Mouse (Mus musculus): ENCODE measurements around the gene Lrrc8c. TPM values are rescaled to one million over a fixed set of nuclear protein-coding genes. Genes with fewer than 3 reads are reported as not detected.

Gene Lrrc8c
- total and polyA plus RNA-seq, 3 experiments, result 33.0 to 46.0 TPM; not detected in 1

DNA sequence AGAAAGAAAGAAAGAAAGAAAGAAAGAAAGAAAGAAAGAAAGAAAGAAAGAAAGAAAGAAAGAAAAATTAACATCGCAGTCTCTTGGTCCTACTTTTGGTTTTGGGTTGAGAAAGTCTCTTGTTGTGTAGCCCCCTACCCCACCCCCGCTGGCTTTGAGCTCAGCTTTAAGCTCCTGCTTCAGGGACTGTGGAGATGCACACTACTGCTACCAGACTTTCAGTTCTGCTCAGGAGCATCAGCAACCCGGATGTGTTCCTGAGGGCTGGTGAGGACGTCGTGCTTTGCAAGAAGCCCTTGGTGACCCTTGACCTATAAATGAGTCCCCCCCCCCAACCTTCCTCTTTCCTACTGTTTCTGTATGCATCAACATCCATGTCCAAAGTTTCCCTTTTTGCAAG, 97.3 kb downstream of the Lrrc8c start:
- Histone ChIP-seq H3K79me2 (ENCODE audit: control insufficient read depth, insufficient read depth, low read length, poor library complexity) (no peaks in the 10 kb centered on the region), H3K27me3 (ENCODE audit: control insufficient read depth in 1 of 2, insufficient read depth in 2 of 2, low read length in 2 of 2) (no peaks in the 10 kb centered on the region), H3K9me3 (replicated peaks; ENCODE audit: insufficient read depth, low read length) (no peaks in the 10 kb centered on the region), H3K36me3 (ENCODE audit: control insufficient read depth in 1 of 2, insufficient read depth in 2 of 2, low read length in 2 of 2) (peaks cover 0 to 20% of the 10 kb centered on the region in 2 experiments; a peak in 2 of 4 replicates), H3K4me1 (ENCODE audit: control insufficient read depth in 1 of 2, insufficient read depth in 2 of 2, low read length in 2 of 2) (peaks cover 15 to 16% of the 10 kb centered on the region in 2 experiments), H3K9ac (ENCODE audit: control insufficient read depth, low read depth, low read length, poor library complexity, severe bottlenecking) (no peak overlapping the region), H3K4me3 (ENCODE audit: control insufficient read depth in 1 of 2, insufficient read depth in 1 of 2, low read depth in 2 of 2, low read length in 2 of 2) (no peak overlapping the region), H3K27ac (ENCODE audit: control insufficient read depth, low read depth, low read length) (no peak overlapping the region)
- no peak for TF ChIP-seq MAFK (IDR thresholded peaks at IDR 0.05; ENCODE audit: borderline replicate concordance, low read depth, low read length)
- TF ChIP-seq ELF1 (IDR thresholded peaks at IDR 0.05; ENCODE audit: low read depth, low read length), result no peak
- no peak for TF ChIP-seq KAT2A (conservative IDR thresholded peaks at IDR 0.05; ENCODE audit: low read depth, low read length)
- no peak for TF ChIP-seq POLR2A (IDR thresholded peaks at IDR 0.05; ENCODE audit: control insufficient read depth in 1 of 2, insufficient read depth in 1 of 2, low read depth in 1 of 2, low read length in 2 of 2, poor library complexity in 1 of 2)
- no peak for TF ChIP-seq MYC (IDR thresholded peaks at IDR 0.05; ENCODE audit: low read depth, low read length)
- TF ChIP-seq USF1 (IDR thresholded peaks at IDR 0.05; ENCODE audit: low read depth, low read length), result no peak
- no peak for DNase-seq (ENCODE audit: low read depth, low spot score)

DNA sequence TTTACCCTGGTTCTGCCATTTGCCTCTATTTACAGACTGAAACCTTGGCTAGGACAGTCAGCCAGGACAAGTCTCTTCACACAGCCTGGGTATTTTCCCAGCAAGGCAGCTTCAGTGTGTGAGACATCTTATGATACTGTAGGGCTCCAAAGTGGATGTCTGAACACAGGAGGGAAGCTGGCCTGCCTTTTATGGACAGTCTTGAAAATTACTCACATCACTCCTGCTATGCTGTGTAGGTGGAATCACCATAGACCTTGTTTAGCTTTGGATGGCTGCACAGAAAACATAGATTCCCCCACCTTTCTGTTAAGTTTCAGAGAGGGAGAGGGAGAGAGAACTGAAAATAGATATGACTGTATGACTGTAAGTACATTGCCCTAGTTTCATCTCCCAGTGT, 99.3 kb downstream of the Lrrc8c start:
- peaks cover 9 to 26% of the 10 kb centered on the region in 2 experiments; a peak in 3 of 4 replicates for H3K4me1 ChIP-seq (ENCODE audit: control insufficient read depth in 1 of 2, insufficient read depth in 2 of 2, low read length in 2 of 2)
- no peaks in the 10 kb centered on the region for H3K79me2 ChIP-seq (ENCODE audit: control insufficient read depth, insufficient read depth, low read length, poor library complexity)
- H3K9me3 ChIP-seq (replicated peaks; ENCODE audit: insufficient read depth, low read length), result no peaks in the 10 kb centered on the region
- no peaks in the 10 kb centered on the region for H3K27me3 ChIP-seq (ENCODE audit: control insufficient read depth in 1 of 2, insufficient read depth in 2 of 2, low read length in 2 of 2)
- TF ChIP-seq USF2 (IDR thresholded peaks at IDR 0.05; ENCODE audit: borderline replicate concordance in 1 of 2, insufficient read depth in 1 of 2, low read depth in 1 of 2, low read length in 2 of 2) (no peak), MYB (IDR thresholded peaks at IDR 0.05; ENCODE audit: low read depth, low read length) (no peak), MYC (IDR thresholded peaks at IDR 0.05; ENCODE audit: low read depth, low read length) (no peak), MAZ (IDR thresholded peaks at IDR 0.05; ENCODE audit: low read depth, low read length) (no peak), NRF1 (IDR thresholded peaks at IDR 0.05; ENCODE audit: insufficient read depth, low read depth, low read length, poor library complexity, severe bottlenecking) (no peak), MEF2A (IDR thresholded peaks at IDR 0.05; ENCODE audit: extremely low read depth, insufficient replicate concordance, low read depth, low read length, poor library complexity, severe bottlenecking) (no peak), ZMIZ1 (IDR thresholded peaks at IDR 0.05; ENCODE audit: low read depth, low read length) (no peak), E2F4 (IDR thresholded peaks at IDR 0.05; ENCODE audit: borderline replicate concordance, low read depth, low read length) (no peak), TBP (IDR thresholded peaks at IDR 0.05; ENCODE audit: low read depth, low read length) (no peak), CTCF (IDR thresholded peaks at IDR 0.05 in 2 of 3, conservative IDR thresholded peaks at IDR 0.05 in 1 of 3; ENCODE audit: control insufficient read depth in 1 of 3, insufficient read depth in 1 of 3, low read depth in 2 of 3, low read length in 3 of 3, poor library complexity in 1 of 3, severe bottlenecking in 1 of 3) (no peak), ZC3H11A (IDR thresholded peaks at IDR 0.05; ENCODE audit: low read depth, low read length) (no peak)
- no peak for DNase-seq (ENCODE audit: low read depth, low spot score)
- H3K4me3 ChIP-seq (ENCODE audit: control insufficient read depth in 1 of 2, insufficient read depth in 1 of 2, low read depth in 2 of 2, low read length in 2 of 2), result no peak overlapping the region
- no peak overlapping the region for H3K9ac ChIP-seq (ENCODE audit: control insufficient read depth, low read depth, low read length, poor library complexity, severe bottlenecking)
- H3K36me3 ChIP-seq (ENCODE audit: control insufficient read depth in 1 of 2, insufficient read depth in 2 of 2, low read length in 2 of 2), result peaks cover 0 to 25% of the 10 kb centered on the region in 2 experiments; a peak in 2 of 4 replicates
- H3K27ac ChIP-seq (ENCODE audit: control insufficient read depth, low read depth, low read length), result no peak overlapping the region

Measured in MEL (cell line).